Mouse (Mus musculus): ENCODE measurements around the gene Mixl1.
A peak's percentile ranks its signal among the peaks of the same experiment; 100 is the strongest.

Gene Mixl1

DNA sequence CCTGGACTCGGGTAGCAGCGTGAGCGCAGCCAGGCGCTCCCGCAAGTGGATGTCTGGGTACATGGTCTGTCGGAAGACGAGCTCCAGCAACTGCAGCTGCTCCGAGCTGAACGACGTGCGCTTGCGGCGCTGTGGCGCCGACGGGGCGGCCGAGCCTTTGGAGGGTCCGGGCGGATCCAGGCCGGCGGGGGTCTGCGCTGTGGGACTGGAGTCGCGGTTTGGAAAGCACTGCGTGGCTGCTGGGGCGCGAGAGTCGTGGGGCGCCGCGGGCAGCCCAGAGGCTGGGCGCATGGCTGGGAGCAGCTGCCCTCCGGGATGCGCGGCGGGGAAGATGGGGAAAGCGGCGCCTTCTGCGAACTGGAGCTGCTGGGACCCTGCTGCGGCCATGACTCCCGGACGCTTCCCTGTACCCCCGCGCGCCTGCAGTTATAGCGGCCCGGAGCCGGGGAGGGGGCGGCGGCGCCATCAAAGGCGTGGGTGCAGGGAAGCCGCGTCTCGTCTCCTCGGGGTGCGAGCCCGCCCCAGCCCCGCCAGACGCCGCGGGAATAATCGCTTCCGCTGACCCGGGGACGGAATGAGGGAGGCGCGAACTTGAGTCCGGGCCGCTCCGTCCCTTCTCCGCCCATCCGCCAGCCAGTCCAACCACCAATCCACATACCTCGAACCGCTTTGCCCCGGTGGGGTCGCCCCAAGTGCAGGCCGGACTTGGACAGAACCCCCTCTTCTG lies at the start of gene Mixl1:
Gene Mixl1 (minus strand): TSS at position 409 of the 727 bp plus-strand sequence.
- DNase-seq (ENCODE audit: low spot score in 2 of 2): no peak

DNA sequence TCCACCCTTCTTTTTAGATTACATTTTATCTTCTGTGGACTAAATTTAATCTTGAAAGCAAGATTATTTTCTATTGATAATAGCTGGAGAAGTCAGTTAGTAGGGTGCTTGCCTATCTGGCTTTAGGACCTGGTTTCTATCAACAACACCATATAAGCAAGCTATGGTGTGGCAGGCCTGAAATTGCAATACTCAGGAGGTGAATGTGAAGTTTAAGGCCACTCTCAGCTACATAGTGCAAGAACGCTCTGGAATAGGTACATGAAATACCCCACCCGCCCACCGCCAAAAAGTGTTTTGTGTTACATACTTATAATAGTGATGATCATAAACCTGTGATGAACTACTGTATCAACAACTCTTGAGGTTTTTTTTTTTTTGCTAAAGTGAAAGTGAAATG lies 32.4 kb upstream of the Mixl1 start:
- no peak for DNase-seq (ENCODE audit: low spot score in 2 of 2)

DNA sequence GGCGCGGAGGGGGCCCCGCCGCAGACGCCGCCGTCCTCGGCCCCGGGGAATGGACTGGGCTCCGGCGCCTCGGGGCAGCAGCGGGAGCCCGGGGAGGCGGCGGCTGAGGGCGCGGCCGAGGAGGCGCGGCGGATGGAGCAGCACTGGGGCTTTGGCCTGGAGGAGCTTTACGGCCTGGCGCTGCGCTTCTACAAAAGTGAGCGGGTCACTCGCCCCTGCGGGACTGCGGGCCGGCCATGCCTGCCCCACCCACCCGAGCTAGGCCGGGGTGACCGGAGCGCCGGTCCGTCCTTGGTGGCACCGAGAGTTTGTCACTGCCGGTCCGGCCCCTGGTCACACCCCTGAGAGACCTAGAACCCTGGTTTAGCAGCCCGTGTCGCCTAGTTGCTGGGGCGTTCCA lies 29.3 kb upstream of the Mixl1 start:
- DNase-seq (ENCODE audit: low spot score in 2 of 2): no peak

DNA sequence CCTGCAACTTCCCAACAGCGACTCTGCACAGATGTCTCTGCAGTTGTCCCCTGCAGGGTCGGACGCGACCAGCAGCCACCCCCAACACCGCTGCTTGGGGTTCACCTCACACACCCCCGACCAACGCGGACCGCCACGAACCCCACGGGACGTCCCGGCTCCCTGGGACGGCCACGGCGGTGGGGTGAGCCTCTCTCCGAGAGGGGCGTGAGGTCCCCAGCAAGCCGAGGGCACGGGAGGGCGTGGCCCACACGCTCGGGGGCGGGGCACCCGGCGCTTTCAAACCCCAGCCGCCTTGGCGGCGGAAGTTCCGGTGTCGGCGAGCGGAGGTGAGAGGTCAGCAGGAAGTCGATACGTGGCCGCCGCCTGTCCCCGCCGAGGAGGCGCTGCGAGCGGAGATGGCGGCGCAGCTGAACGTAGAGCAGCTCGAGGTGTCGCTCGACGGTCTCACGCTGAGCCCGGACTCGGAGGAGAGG lies 28.9 kb upstream of the Mixl1 start, which contains the start of gene Acbd3:
Gene Acbd3 (plus strand): TSS at position 340 of the 476 bp plus-strand sequence.
- peak; percentile 72 to 86 for DNase-seq (ENCODE audit: low spot score in 2 of 2)

DNA sequence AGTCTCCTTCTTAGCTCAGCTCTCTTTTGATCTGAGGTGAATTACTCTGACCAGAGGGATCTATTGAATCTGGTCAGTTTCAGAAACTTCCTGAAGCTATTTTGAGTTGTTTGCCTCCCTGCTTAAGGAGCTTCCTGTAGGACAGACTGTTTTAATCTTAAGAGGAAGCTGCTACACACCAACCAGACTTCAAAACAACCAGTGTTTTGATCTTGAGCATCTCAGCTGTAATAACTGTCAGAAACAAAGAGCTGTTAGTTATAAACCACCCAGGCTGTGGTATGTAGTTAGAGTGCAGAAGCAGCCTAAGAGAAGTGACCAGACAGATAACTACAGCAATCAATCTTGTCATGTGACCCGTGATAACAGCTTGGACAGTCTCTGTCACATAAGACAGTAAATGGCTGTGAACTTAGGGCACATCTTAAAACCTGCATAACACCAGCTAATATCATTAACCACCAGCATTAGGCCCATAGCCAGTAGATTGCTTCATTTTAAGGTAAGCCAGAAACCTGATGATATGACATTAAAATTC lies 26.9 kb upstream of the Mixl1 start:
- no peak for DNase-seq (ENCODE audit: low spot score in 2 of 2)

DNA sequence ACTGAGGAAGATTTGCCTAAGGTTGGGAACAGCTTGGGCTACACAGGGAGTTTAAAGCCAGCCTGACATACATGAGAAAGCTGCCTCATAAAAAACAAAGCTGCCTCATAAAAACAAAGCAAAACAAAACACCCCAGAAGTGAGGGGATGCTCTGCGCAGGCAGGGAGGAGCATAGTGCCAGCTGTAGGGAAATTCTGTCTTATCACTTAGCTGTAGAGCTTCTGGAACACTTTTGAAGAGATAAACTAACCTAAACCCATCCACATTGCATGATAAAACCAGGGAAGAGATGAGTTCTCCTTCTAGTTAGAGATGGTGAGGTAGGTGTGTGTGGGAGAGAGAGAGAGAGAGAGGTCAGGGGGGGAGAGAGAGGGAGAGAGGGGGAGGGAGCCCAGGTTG lies 25.8 kb upstream of the Mixl1 start:
- DNase-seq (ENCODE audit: low spot score in 2 of 2): no peak

DNA sequence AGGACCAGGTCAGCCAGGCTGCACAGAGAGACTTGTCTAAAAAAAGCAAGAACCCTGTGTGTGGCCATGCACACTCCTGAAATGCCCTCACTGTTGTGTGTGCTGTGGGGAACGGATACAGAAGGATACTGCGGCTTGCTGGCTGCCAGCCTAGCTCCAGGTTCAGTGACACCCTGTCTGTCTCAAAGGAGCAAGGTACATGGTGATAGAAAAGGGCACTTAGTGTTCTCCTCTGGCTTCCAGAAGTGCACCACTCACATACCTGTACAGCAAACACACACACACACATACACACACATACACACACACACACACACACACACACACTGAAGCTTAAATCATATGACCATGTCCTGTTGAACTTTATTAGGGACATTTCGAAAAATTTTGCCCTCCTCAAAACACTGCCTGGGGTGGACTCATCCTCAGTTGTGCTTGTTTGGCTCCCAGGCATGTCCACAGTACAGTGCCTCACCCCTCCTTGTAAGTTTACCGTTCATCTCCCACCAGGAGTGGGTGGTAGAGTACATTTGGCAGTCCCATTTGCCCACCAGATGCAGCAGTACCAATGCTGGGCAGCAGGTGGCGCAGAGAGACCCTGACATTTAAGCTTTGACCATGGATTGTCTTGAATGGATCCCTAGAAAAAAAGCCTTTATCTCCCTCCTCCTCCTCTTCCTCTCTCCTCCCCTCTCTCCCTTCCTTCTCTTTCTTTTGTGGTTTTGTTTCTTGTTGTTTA lies 23.3 kb upstream of the Mixl1 start:
- DNase-seq (ENCODE audit: low spot score in 2 of 2): peak; percentile 66 to 77

DNA sequence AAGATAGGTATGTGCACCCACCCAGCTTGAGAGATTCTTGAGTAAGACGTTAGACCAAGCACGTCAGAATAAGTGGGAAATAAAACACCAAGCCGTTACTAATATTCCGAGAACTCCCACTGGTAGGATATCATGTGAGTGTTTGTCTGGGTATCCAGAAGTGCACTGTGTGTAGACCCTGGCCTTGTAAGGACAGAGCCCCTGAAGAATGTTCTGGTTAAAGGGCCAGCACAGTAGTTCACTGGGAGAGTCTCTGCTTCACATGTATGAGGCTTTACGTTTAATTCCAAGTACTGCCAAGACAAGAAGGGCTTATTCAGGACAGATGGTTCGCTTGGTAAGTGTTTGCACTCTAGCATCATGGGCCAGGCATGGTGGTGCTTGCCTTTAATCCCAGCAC lies 22.6 kb upstream of the Mixl1 start:
- no peak for DNase-seq (ENCODE audit: low spot score in 2 of 2)

DNA sequence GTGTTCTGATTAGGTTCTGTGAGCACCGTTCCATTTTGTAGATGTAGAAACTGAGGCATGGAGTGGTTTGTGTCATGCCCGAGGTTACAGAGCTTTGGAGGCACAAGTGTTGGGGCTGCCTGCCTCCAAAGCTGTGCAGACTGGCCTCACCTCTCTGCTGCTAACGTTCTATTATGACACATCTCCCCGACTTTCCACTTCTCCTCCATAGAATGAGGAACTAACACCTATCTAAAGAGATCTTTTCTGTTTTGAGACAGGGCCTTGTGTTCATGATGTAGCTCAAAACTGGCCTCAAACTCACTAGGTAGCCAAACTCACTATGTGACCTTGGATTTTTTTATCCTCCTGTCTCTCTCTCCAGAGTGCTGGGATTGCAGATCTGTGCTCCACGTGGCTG lies 21.9 kb upstream of the Mixl1 start:
- no peak for DNase-seq (ENCODE audit: low spot score in 2 of 2)

DNA sequence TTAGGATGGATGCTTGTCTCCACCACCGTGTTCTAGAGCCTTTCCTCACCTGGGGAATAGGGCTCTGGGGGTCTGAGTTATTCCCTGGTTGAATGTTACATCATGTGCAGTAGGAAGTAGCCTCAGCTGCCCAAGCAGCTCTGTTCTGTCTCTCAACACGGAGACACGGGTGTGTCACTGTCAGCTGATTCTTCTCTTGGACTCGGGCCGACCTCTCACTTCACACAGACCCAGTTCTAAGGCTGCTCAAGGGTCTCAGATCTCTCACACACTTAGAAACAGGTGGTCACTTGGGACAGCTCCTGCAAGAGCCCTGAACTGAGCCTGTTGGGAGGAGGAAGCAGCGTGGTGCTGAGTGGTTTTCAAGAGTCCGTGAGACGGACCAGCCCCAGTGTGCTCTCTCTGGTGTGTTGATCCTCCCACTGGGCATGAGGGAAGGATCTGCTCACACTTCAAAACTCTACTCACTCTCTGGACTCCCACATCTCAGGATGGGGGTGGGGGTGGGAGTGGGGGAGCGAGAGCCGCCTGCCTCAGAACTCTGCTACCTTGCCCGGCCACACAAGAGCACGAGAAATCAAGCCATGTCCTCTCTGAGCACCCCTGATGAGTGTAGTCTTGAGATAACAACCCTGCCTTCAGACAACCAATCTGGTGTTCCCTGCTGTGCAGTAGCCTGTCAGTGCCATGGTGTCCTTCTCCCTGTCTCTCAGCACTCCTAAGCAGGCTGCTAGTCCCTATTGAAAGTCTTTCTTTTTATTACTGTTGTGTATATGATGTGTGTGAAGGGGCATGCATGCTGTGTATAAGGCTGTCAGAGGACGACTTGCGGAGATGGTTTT lies 12.3 kb upstream of the Mixl1 start:
- DNase-seq (ENCODE audit: low spot score in 2 of 2): no peak

DNA sequence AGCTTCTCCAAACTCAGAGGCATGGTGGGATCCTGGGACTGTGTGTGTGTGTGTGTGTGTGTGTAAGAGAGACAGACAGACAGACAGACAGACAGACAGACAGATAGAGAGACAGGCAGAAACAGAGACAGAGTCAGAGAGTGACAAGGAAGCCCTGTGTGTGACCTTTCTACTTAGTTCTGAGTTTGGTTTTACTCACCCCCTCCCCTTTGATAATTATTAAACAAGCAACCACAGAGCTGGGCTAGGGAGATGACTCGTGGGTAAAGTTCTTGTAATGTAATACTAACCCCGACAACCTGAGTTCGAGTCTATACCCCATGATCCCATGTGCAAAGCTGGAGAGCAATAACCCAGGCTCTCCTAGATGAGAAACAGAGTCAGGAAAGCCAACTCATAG lies 11.0 kb upstream of the Mixl1 start:
- no peak for DNase-seq (ENCODE audit: low spot score in 2 of 2)

DNA sequence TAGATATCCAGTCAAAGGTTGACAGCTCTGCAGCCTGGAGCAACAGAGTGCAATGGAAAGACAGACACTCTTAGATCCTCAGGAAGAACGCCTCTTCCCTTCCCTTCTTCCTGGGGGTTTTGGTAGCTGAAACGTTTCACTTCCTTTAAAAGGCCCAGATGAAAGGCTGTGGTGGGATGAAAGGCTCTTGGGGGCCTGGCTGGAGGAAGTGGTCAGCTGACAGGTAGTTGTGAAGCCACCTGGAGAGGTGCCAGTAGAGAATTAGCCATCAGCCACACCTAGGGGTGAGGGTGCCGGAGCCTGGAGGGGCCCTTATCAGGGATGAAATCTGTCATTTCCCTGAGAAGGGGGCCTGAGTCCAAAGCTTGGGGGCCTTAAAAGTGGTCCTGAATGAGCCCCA lies 10.5 kb upstream of the Mixl1 start:
- DNase-seq (ENCODE audit: low spot score in 2 of 2): no peak

DNA sequence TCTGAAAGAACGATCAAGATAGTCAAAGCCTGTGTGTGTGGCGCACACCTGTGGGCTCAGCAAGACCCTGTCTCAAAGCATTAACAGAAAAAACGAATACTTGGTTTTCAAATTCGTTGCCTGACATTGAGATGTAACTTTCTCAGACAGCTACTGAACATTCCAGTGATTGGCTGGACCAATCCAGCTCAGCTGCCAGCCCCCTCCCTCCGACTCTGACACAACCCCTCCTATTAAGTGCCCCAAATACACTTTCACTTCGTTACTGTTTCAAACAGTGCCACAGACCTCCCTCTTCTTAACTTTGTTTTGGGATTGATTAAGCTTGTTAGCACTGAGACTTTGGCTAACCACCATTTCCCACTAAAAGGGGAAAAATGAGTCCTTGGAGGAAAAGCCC lies 6.6 kb upstream of the Mixl1 start:
- DNase-seq (ENCODE audit: low spot score in 2 of 2): no peak

DNA sequence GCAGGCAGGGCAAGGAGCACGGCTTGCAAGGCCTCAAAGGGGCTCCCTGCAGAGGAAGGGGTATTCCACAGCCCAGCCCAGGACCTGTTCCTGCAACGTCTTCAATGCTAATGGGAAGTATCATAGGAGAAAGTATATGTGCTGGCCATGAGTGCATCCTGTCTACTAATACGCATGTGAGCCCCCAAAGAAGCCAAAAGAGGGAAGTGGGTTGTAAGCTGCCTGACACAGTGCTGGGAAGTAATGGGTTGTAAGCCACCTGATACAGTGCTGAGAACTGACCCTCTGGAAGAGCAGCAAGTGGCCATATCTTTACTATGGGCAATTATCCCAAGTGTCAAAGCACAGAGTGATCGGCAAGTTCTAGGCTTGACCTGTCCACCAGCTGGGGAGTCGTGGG lies 1.2 kb upstream of the Mixl1 start:
- DNase-seq (ENCODE audit: low spot score in 2 of 2): no peak

DNA sequence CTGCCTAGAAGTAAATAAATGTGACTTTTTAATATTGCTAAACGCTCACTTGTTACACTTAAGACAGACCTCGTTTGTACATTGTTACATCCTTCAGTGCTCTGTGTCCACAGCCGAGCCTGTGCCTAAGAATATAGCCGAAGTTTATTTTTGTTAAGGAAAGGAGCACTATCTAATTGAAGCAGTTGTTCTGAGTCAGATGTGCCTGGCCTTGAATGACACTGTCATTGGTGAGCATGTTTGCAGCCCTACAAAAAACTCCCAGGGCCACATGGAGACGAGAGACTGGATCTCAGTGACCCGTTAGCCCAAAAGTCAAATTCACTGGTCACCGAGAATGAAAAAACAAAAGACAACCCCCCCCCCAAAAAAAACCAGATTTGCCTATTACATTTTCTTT lies 5.5 kb downstream of the Mixl1 start:
- no peak for DNase-seq (ENCODE audit: low spot score in 2 of 2)

Data from frontal cortex, postnatal 25 days (tissue).